Mouse (Mus musculus) heart, adult 2 months (tissue): ENCODE results near the gene Gm6169. TPM values are rescaled to one million over a fixed set of nuclear protein-coding genes. Genes with fewer than 3 reads are reported as not detected.
"Not testable (repeated sequence)": the region's sequence is repeated elsewhere in the genome, so short reads cannot be mapped to it uniquely, and the experiment has no call there.

Experiments
- DNase-seq, 2 experiments: peaks; one replicate each; pipeline ENCODE4 v3.0.0; 2021
- H3K27ac ChIP-seq: fragments of 200-600 bp; 2 replicates; pipeline ENCODE4 v1.8.1; 2022
- H3K27me3 ChIP-seq: fragments of 200-500 bp; 2 replicates; pipeline ENCODE4 v1.6.1; 2012; ENCODE audit warnings: mild to moderate bottlenecking, low read length, inconsistent platforms, mixed read lengths; ENCODE audit not compliant: control insufficient read depth, insufficient read depth
- H3K36me3 ChIP-seq: fragments of 200-500 bp; 2 replicates; pipeline ENCODE4 v1.6.1; 2012; ENCODE audit warnings: low read length, inconsistent platforms; ENCODE audit not compliant: control insufficient read depth, insufficient read depth
- H3K4me1 ChIP-seq: fragments of 200-500 bp; 2 replicates; pipeline ENCODE4 v1.6.1; 2011; ENCODE audit warnings: low read length; ENCODE audit not compliant: control insufficient read depth, insufficient read depth
- H3K4me3 ChIP-seq: fragments of 200-600 bp; 2 replicates; pipeline ENCODE4 v1.8.1; 2022
- H3K79me2 ChIP-seq: fragments of 200-500 bp; replicated peaks from 2 replicates; pipeline ENCODE4 v1.6.1; 2012; ENCODE audit warnings: mild to moderate bottlenecking, inconsistent platforms, low read length, moderate library complexity, mixed read lengths; ENCODE audit not compliant: control insufficient read depth, insufficient read depth
- H3K9ac ChIP-seq: fragments of 200-500 bp; 2 replicates; pipeline ENCODE4 v1.6.1; 2012; ENCODE audit warnings: low read depth, mild to moderate bottlenecking, control low read depth, inconsistent platforms, low read length, mixed read lengths
- CTCF ChIP-seq: fragments of 200-600 bp; IDR thresholded peaks from 2 replicates; pipeline ENCODE4 v1.8.1; 2022; ENCODE audit warnings: antibody characterized with exemption, mild to moderate bottlenecking, moderate library complexity
- EP300 ChIP-seq: fragments of 200-500 bp; IDR thresholded peaks from 2 replicates; pipeline ENCODE4 v1.6.1; 2011; ENCODE audit warnings: low read depth, low read length, control low read depth; ENCODE audit not compliant: insufficient read depth
- POLR2A ChIP-seq: fragments of 200-500 bp; IDR thresholded peaks from 2 replicates; pipeline ENCODE4 v1.6.1; 2011; ENCODE audit warnings: mild to moderate bottlenecking, low read depth, low read length, control low read depth; ENCODE audit not compliant: insufficient read depth
- WGBS: fragments of 180-500 bp; shearing (Covaris S2); methylation state at CpG from one replicate; pipeline ENCODE4 v1.1.7; 2018; 5-methylcytosine and 5-hydroxymethylcytosine counted together
- intact Hi-C: fragments of 180-260 bp; cut with DNase I; formaldehyde crosslinking; loops from one replicate; pipeline ENCODE4 v1.15.1; 2025
- long read RNA-seq: library from polyadenylated mRNA; stranded (forward); transcript quantifications from one replicate; pipeline ENCODE4 v2.0.0, GENCODE M21; 2021
- polyA plus RNA-seq: library from polyadenylated mRNA; depleted of rRNA; stranded (reverse); fragments of >200 nt; gene quantifications from 2 replicates; pipeline ENCODE4 v1.2.3, GENCODE M21; 2012; rRNA removed
- total RNA-seq, 2 experiments: library from RNA; stranded (reverse); gene quantifications; 2 replicates each; pipeline ENCODE4 v1.2.3; 2021

Gm6169 gene
- 10 to 100 TPM in 1 of 2 experiments, not detected in 1; 10.7 TPM for total RNA-seq
- 1.2 and 2.5 TPM in 2 replicates for polyA plus RNA-seq
- long read RNA-seq, partial matches to known transcripts = 0 of 1 reads
- long read RNA-seq, other reads (novel, unspliced or antisense) = 0 of 1 reads

- H3K4me3 ChIP-seq = no peak within 1 kb of the TSS
- no peaks in the 10 kb centered on the region for H3K36me3 ChIP-seq
- no peak within 1 kb of the TSS for H3K9ac ChIP-seq
- intact Hi-C loops = no loop called here
- no peaks in the 10 kb centered on the region for H3K79me2 ChIP-seq
- H3K27ac ChIP-seq = no peak within 1 kb of the TSS
- WGBS = 65% methylated on average over 22 of the region's 22 CpGs
- no peak for DNase-seq
- no peaks in the 10 kb centered on the region for H3K4me1 ChIP-seq
- H3K27me3 ChIP-seq = no peaks in the 10 kb centered on the region
- no peak for TF ChIP-seq POLR2A
- TF ChIP-seq CTCF = peak; percentile 61
Observed at GRCm38 (mm10) chr13:97099187-97099852, at the start of gene Gm6169. Gm6169 (minus strand) TSS chr13:97099237.

DNA sequence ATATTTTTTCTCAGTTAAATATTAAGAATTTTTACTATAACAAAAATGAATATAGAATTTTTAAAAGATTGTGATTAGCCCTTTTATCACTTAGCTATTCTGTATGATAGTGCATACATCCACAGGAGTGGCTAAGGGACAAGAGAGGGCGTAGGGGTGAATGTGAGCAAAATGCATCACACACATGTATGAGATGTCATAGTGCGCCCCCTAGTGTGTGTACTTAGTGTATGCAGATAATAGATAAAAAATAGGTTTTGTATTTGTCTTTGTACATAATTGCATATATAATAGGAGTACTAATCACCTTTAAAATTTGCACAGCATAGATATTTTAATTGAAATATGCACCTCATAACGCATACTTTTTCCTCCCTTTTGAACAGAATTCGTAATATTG is 46.8 kb upstream of the Gm6169 start:
- no peaks in the 10 kb centered on the region for H3K27me3 ChIP-seq
- H3K4me1 ChIP-seq = no peaks in the 10 kb centered on the region
- H3K27ac ChIP-seq = no peak overlapping the region
- intact Hi-C loops = no loop called here
- H3K4me3 ChIP-seq = no peak overlapping the region
- no peak overlapping the region for H3K9ac ChIP-seq
- H3K36me3 ChIP-seq = no peaks in the 10 kb centered on the region
- DNase-seq = no peak
- 52% methylated on average over 4 of the region's 4 CpGs for WGBS
- H3K79me2 ChIP-seq = peaks cover under 1% of the 10 kb centered on the region; the same call in 1 of the 2 replicates
- TF ChIP-seq CTCF (peak; percentile 86), POLR2A (no peak), EP300 (no peak)

- Histone ChIP-seq H3K9ac (no peak overlapping the region), H3K27ac (no peak overlapping the region), H3K4me3 (no peak overlapping the region), H3K79me2 (peaks cover 1% of the 10 kb centered on the region; the same call in 1 of the 2 replicates), H3K27me3 (no peaks in the 10 kb centered on the region), H3K36me3 (no peaks in the 10 kb centered on the region), H3K4me1 (peaks cover 1% of the 10 kb centered on the region)
- no peak for DNase-seq
- intact Hi-C loops = no loop called here
- no peak for TF ChIP-seq CTCF
- TF ChIP-seq EP300 = no peak
- no peak for TF ChIP-seq POLR2A
- WGBS = 84% methylated on average over 7 of the region's 7 CpGs
Observed at GRCm38 (mm10) chr13:97142321-97142720, 43.3 kb upstream of the Gm6169 start.

DNA sequence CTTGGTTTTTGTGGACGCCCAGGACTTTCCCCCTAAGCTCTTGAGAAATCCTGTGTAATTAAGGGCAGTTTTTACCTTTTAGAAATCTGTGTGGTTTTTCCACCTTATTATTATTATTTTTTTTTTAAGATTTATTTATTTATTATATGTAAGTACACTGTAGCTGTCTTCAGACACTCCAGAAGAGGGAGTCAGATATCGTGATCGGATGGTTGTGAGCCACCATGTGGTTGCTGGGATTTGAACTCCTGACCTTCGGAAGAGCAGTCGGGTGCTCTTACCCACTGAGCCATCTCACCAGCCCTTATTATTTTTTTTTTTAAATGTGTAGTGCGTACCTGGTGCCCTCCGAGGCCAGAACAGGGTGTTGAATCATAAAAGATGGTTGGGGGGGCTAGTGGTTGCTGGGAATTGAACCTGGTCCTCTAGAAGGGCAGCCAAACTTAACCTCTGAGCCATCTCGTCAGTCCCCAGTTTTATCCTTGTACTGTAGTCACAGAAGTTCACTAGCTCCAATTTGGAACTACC is 39.4 kb upstream of the Gm6169 start:
- intact Hi-C loops = loop anchor here (5.0 kb wide), 1 partner anchor 1124 kb away; the partner anchor contains the start of genes Ankra2 and Utp15
- peak overlapping the region; percentile 96 for H3K27ac ChIP-seq
- H3K9ac ChIP-seq = peak overlapping the region; percentile 93
- DNase-seq, H3K36me3 ChIP-seq, H3K79me2 ChIP-seq, H3K27me3 ChIP-seq, H3K4me1 ChIP-seq: not testable (repeated sequence)
- 28% methylated on average over 8 of the region's 8 CpGs for WGBS
- peak overlapping the region; percentile 95 for H3K4me3 ChIP-seq

- H3K36me3 ChIP-seq = peaks cover 3% of the 10 kb centered on the region
- H3K27ac ChIP-seq = peak within 1 kb of the TSS; percentile 96
- TF ChIP-seq CTCF = no peak
- peak; percentile 92 for TF ChIP-seq POLR2A
- peak; percentile 93 for TF ChIP-seq EP300
- H3K4me3 ChIP-seq = peak within 1 kb of the TSS; percentile 95
- H3K27me3 ChIP-seq = no peaks in the 10 kb centered on the region
- peaks cover 1% of the 10 kb centered on the region; the same call in 1 of the 2 replicates for H3K79me2 ChIP-seq
- WGBS = under 1% methylated on average over 57 of the region's 57 CpGs
- H3K9ac ChIP-seq = peak within 1 kb of the TSS; percentile 93
- H3K4me1 ChIP-seq = peaks cover 1% of the 10 kb centered on the region
- DNase-seq = peak; percentile 90 to 92
- intact Hi-C loops = loop anchor here (2.0 to 5.0 kb wide), 2 partner anchors 67 to 1125 kb away; partner anchors contain the start of genes Ankra2 and Utp15
Observed at GRCm38 (mm10) chr13:97137466-97138400, 38.7 kb upstream of the Gm6169 start, which contains the start of the genes Gfm2 and Nsa2. Gfm2 (plus strand) TSS chr13:97137937. Nsa2 (minus strand) TSS chr13:97137937.

DNA sequence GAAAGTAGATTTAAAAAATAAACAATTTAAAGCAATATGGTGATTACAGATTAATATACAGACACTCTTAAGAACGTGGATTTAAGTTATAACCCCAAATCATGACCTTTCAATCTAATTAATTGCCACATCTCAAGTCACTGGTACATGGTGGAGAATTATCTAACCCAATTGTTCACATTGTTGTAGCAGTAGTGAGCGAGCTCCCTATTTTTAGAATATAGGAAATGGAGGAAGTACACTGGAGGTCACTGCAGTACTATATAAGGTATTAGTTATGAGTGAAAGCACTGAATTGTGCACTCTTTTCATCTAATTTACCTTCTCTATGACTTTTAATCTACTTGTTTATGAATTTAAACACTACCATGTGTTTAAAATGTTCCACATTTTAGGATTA is 31.4 kb upstream of the Gm6169 start:
- no CpG with 5 or more reads among the region's 2 CpGs for WGBS
- H3K36me3 ChIP-seq, H3K4me3 ChIP-seq, H3K4me1 ChIP-seq, H3K27ac ChIP-seq, DNase-seq, H3K79me2 ChIP-seq, H3K9ac ChIP-seq, H3K27me3 ChIP-seq, intact Hi-C loops: not testable (repeated sequence)

- H3K27me3 ChIP-seq, DNase-seq, H3K36me3 ChIP-seq, H3K79me2 ChIP-seq, H3K4me1 ChIP-seq, H3K9ac ChIP-seq, H3K27ac ChIP-seq, H3K4me3 ChIP-seq, intact Hi-C loops: not testable (repeated sequence)
- 65% methylated on average over 4 of the region's 4 CpGs for WGBS
Observed at GRCm38 (mm10) chr13:97129654-97130053, 30.6 kb upstream of the Gm6169 start.
